Mouse (Mus musculus) cortical plate, adult 2 months (tissue): ENCODE results near the gene Kcnn4.

ENCODE experiments used
- CTCF ChIP-seq: fragments of 200-500 bp; IDR thresholded peaks from 2 replicates; pipeline ENCODE4 v1.5.1; 2011; ENCODE audit warnings: mild to moderate bottlenecking, control low read depth, low read length; ENCODE audit not compliant: insufficient read depth; ENCODE audit errors: extremely low read depth
- POLR2A ChIP-seq: fragments of 200-500 bp; IDR thresholded peaks from 2 replicates; pipeline ENCODE4 v1.6.1; 2011; ENCODE audit warnings: mild to moderate bottlenecking, low read length, control low read depth; ENCODE audit not compliant: insufficient read depth; ENCODE audit errors: extremely low read depth

GRCm38 (mm10) chr7:24373538-24374379 is 3.7 kb downstream of the Kcnn4 start:
- TF ChIP-seq POLR2A (no peak), CTCF (no peak)
